Mouse (Mus musculus): Measurements from ENCODE around the gene Cstl1. TPM values are rescaled to one million over a fixed set of nuclear protein-coding genes. Genes with fewer than 3 reads are reported as not detected.
"Not testable (repeated sequence)": the region's sequence is repeated elsewhere in the genome, so short reads cannot be mapped to it uniquely, and the experiment has no call there.

Cstl1 gene
- total RNA-seq, 1 experiment: not detected

DNA sequence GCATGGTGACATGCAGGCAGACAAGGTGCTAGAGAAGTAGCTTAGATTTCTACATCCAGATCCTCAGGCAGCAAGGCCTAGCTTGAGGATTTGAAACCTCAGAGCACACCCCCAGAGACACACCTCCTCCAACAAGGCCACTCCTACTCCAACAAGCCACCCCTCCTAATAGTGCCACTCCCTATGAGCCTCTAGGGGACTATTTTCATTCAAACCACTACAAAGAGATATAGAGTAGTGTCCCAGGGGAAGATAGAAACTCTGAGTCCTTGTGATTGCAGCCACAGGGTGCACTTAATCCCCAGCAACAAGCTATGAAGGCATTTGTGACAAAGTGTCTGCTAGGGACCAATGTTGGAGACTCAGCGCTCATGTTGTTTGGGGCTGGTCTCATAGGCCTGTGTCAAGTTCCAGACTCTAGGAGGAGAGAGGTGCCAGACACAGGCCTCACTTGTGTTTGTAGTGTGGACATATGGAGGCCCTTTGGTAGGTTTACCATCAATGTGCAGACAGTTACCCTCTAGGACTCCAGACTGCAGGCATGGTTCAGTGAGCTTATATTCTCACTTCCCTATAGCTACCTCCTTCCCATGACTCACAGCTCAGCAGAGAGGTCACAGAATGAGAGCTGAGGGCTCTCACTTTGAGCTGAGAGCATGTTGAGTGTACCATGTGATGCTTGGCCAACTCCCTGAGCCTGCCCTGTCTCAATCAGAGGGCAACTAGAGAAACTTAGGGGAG is 13.7 kb downstream of the Cstl1 start:
- TF ChIP-seq ZC3H11A (IDR thresholded peaks at IDR 0.05; ENCODE audit: borderline replicate concordance, low read depth, low read length) (no peak), HCFC1 (IDR thresholded peaks at IDR 0.05; ENCODE audit: borderline replicate concordance, insufficient read depth, low read length) (no peak), CHD2 (IDR thresholded peaks at IDR 0.05; ENCODE audit: low read depth, low read length) (no peak), ZNF384 (IDR thresholded peaks at IDR 0.05; ENCODE audit: low read depth, low read length) (no peak), MAFK (IDR thresholded peaks at IDR 0.05; ENCODE audit: insufficient read depth, low read depth, low read length) (no peak)
- no peak for DNase-seq (ENCODE audit: low read depth, low spot score)
- H3K36me3 ChIP-seq (ENCODE audit: control insufficient read depth, insufficient read depth, low read length, poor library complexity, severe bottlenecking): no peaks in the 10 kb centered on the region
- H3K27ac ChIP-seq (ENCODE audit: insufficient read depth, low read depth, low read length, poor library complexity, severe bottlenecking): no peak overlapping the region
- in situ Hi-C loops (cut with MboI; ENCODE audit: low sequenced_read_pairs in 2 of 2, unreplicated experiment in 2 of 2): no loop called here
- H3K4me1 ChIP-seq (ENCODE audit: control insufficient read depth in 2 of 2, insufficient read depth in 2 of 2, low read length in 2 of 2, poor library complexity in 1 of 2): no peaks in the 10 kb centered on the region
- no peak overlapping the region for H3K4me3 ChIP-seq (ENCODE audit: insufficient read depth in 1 of 2, low read depth in 1 of 2, low read length in 2 of 2, poor library complexity in 1 of 2, severe bottlenecking in 1 of 2)
- no peaks in the 10 kb centered on the region for H3K9me3 ChIP-seq (ENCODE audit: control insufficient read depth, insufficient read depth, low read depth, low read length)
- no peak overlapping the region for H3K9ac ChIP-seq (ENCODE audit: insufficient read depth, low read depth, low read length, poor library complexity, severe bottlenecking)

DNA sequence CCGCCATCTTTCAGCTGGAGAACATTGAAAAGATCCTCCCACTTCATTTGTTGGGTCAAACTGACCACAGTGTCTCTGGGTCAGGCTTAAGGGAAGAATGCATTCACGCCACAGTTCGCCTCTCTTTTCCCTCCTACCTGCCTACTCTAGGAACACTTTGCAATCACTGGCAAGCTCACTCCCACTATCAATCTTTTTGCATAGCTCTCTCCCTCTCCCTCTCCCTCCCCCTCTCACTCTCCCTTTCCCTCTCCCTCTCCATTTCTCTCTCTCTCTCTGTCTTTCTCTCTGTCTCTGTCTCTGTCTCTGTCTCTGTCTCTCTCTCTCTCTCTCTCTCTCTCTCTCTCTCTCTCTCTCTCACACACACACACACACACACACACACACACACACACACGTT is 21.2 kb downstream of the Cstl1 start, which contains the start of gene Cst11:
TSS of gene Cst11 (minus strand) at position 101 of the 400 bp plus-strand sequence.
- in situ Hi-C loops (cut with MboI; ENCODE audit: low sequenced_read_pairs in 2 of 2, unreplicated experiment in 2 of 2); DNase-seq (ENCODE audit: low read depth, low spot score); H3K9me3 ChIP-seq (ENCODE audit: control insufficient read depth, insufficient read depth, low read depth, low read length); H3K36me3 ChIP-seq (ENCODE audit: control insufficient read depth, insufficient read depth, low read length, poor library complexity, severe bottlenecking); H3K4me1 ChIP-seq (ENCODE audit: control insufficient read depth in 2 of 2, insufficient read depth in 2 of 2, low read length in 2 of 2, poor library complexity in 1 of 2); H3K27ac ChIP-seq (ENCODE audit: insufficient read depth, low read depth, low read length, poor library complexity, severe bottlenecking); H3K4me3 ChIP-seq (ENCODE audit: insufficient read depth in 1 of 2, low read depth in 1 of 2, low read length in 2 of 2, poor library complexity in 1 of 2, severe bottlenecking in 1 of 2); H3K9ac ChIP-seq (ENCODE audit: insufficient read depth, low read depth, low read length, poor library complexity, severe bottlenecking): not testable (repeated sequence)

DNA sequence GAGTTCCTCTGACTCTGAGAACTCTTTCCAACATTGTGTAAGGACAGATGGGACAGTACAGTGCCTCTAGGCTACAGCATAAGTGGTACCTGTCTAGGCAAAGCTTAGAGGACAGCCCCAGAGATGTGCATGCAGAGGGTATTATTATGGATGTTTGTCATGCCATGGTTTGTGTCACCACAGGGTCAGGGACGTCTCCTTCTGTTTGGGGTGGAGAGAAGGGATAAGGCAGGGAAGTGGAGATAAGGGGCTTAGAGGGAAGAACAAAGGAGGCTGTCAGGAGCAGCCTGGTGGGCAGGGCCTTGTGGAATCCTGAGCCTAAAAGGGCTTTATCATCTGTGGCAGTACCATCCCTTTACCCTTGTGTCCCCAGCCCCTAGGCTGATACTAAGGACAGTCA is 31.6 kb downstream of the Cstl1 start, which contains the start of gene 8030411F24Rik:
TSS of gene 8030411F24Rik (plus strand) at position 301 of the 400 bp plus-strand sequence.
- H3K4me3 ChIP-seq (ENCODE audit: insufficient read depth in 1 of 2, low read depth in 1 of 2, low read length in 2 of 2, poor library complexity in 1 of 2, severe bottlenecking in 1 of 2): no peak within 1 kb of the TSS
- H3K4me1 ChIP-seq (ENCODE audit: control insufficient read depth in 2 of 2, insufficient read depth in 2 of 2, low read length in 2 of 2, poor library complexity in 1 of 2): no peaks in the 10 kb centered on the region
- TF ChIP-seq ZC3H11A (IDR thresholded peaks at IDR 0.05; ENCODE audit: borderline replicate concordance, low read depth, low read length) (no peak), ZNF384 (IDR thresholded peaks at IDR 0.05; ENCODE audit: low read depth, low read length) (no peak), MAFK (IDR thresholded peaks at IDR 0.05; ENCODE audit: insufficient read depth, low read depth, low read length) (no peak), HCFC1 (IDR thresholded peaks at IDR 0.05; ENCODE audit: borderline replicate concordance, insufficient read depth, low read length) (no peak), CHD2 (IDR thresholded peaks at IDR 0.05; ENCODE audit: low read depth, low read length) (no peak)
- no peaks in the 10 kb centered on the region for H3K36me3 ChIP-seq (ENCODE audit: control insufficient read depth, insufficient read depth, low read length, poor library complexity, severe bottlenecking)
- H3K9ac ChIP-seq (ENCODE audit: insufficient read depth, low read depth, low read length, poor library complexity, severe bottlenecking): no peak within 1 kb of the TSS
- no peak within 1 kb of the TSS for H3K27ac ChIP-seq (ENCODE audit: insufficient read depth, low read depth, low read length, poor library complexity, severe bottlenecking)
- DNase-seq (ENCODE audit: low read depth, low spot score): no peak
- H3K9me3 ChIP-seq (ENCODE audit: control insufficient read depth, insufficient read depth, low read depth, low read length): no peaks in the 10 kb centered on the region
- in situ Hi-C loops (cut with MboI; ENCODE audit: low sequenced_read_pairs in 2 of 2, unreplicated experiment in 2 of 2): no loop called here

DNA sequence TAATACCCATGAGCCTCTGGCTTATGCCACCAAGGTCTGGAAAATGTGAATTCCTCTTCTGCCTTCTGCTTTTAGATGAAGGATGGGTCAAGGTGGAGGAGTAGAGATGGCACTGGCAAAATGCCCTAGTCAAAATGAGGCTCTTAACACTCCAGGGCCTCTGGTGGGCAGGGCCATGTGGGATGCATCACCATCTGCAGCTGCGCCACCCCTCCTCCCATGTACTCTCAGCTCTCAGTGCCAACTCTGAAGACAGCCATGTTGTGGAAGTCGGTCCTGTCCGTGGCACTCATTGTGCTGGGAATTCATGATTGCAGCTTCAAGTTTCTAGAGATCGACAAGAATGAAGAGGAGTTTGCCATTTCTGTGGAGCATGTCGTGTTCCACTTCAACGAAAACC is 39.0 kb downstream of the Cstl1 start, which contains the start of gene Cst12:
TSS of gene Cst12 (plus strand) at position 220 of the 400 bp plus-strand sequence.
- no peak for DNase-seq (ENCODE audit: low read depth, low spot score)
- no peaks in the 10 kb centered on the region for H3K9me3 ChIP-seq (ENCODE audit: control insufficient read depth, insufficient read depth, low read depth, low read length)
- in situ Hi-C loops (cut with MboI; ENCODE audit: low sequenced_read_pairs in 2 of 2, unreplicated experiment in 2 of 2): no loop called here
- no peaks in the 10 kb centered on the region for H3K36me3 ChIP-seq (ENCODE audit: control insufficient read depth, insufficient read depth, low read length, poor library complexity, severe bottlenecking)
- H3K9ac ChIP-seq (ENCODE audit: insufficient read depth, low read depth, low read length, poor library complexity, severe bottlenecking): no peak within 1 kb of the TSS
- TF ChIP-seq CHD2 (IDR thresholded peaks at IDR 0.05; ENCODE audit: low read depth, low read length) (no peak), ZNF384 (IDR thresholded peaks at IDR 0.05; ENCODE audit: low read depth, low read length) (no peak), HCFC1 (IDR thresholded peaks at IDR 0.05; ENCODE audit: borderline replicate concordance, insufficient read depth, low read length) (no peak), MAFK (IDR thresholded peaks at IDR 0.05; ENCODE audit: insufficient read depth, low read depth, low read length) (no peak), ZC3H11A (IDR thresholded peaks at IDR 0.05; ENCODE audit: borderline replicate concordance, low read depth, low read length) (no peak)
- H3K4me3 ChIP-seq (ENCODE audit: insufficient read depth in 1 of 2, low read depth in 1 of 2, low read length in 2 of 2, poor library complexity in 1 of 2, severe bottlenecking in 1 of 2): no peak within 1 kb of the TSS
- H3K4me1 ChIP-seq (ENCODE audit: control insufficient read depth in 2 of 2, insufficient read depth in 2 of 2, low read length in 2 of 2, poor library complexity in 1 of 2): no peaks in the 10 kb centered on the region
- H3K27ac ChIP-seq (ENCODE audit: insufficient read depth, low read depth, low read length, poor library complexity, severe bottlenecking): no peak within 1 kb of the TSS

DNA sequence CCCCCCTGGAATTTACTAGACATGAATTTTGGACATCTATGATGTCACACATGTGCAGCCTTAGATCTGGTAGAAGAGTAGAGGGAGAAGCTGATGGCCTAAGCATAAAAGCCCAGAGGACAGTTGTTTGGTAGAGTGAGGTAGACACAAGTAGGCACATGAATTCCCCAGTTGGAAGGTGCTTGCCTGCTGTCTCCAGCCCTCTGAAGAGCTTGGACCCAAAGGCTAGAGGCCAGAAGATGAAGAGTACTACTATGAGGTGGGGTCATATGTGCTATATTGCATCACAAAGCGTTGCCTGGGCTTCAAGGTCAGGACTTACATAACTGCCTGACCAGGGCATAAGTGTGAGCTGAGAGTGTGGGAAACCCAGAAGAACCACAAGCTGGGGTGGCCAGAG is 48.3 kb downstream of the Cstl1 start, which contains the start of gene Cst8:
TSS of gene Cst8 (plus strand) at position 301 of the 400 bp plus-strand sequence.
- H3K9ac ChIP-seq (ENCODE audit: insufficient read depth, low read depth, low read length, poor library complexity, severe bottlenecking): no peak within 1 kb of the TSS
- H3K27ac ChIP-seq (ENCODE audit: insufficient read depth, low read depth, low read length, poor library complexity, severe bottlenecking): no peak within 1 kb of the TSS
- TF ChIP-seq CHD2 (IDR thresholded peaks at IDR 0.05; ENCODE audit: low read depth, low read length): no peak
- TF ChIP-seq MAFK (IDR thresholded peaks at IDR 0.05; ENCODE audit: insufficient read depth, low read depth, low read length): no peak
- DNase-seq (ENCODE audit: low read depth, low spot score): no peak
- no peaks in the 10 kb centered on the region for H3K36me3 ChIP-seq (ENCODE audit: control insufficient read depth, insufficient read depth, low read length, poor library complexity, severe bottlenecking)
- no peaks in the 10 kb centered on the region for H3K4me1 ChIP-seq (ENCODE audit: control insufficient read depth in 2 of 2, insufficient read depth in 2 of 2, low read length in 2 of 2, poor library complexity in 1 of 2)
- H3K9me3 ChIP-seq (ENCODE audit: control insufficient read depth, insufficient read depth, low read depth, low read length): no peaks in the 10 kb centered on the region
- in situ Hi-C loops (cut with MboI; ENCODE audit: low sequenced_read_pairs in 2 of 2, unreplicated experiment in 2 of 2): no loop called here
- H3K4me3 ChIP-seq (ENCODE audit: insufficient read depth in 1 of 2, low read depth in 1 of 2, low read length in 2 of 2, poor library complexity in 1 of 2, severe bottlenecking in 1 of 2): no peak within 1 kb of the TSS
